Comparison of ENCODE assay signal across 16 mouse cellular contexts in the genomic region with DNA sequence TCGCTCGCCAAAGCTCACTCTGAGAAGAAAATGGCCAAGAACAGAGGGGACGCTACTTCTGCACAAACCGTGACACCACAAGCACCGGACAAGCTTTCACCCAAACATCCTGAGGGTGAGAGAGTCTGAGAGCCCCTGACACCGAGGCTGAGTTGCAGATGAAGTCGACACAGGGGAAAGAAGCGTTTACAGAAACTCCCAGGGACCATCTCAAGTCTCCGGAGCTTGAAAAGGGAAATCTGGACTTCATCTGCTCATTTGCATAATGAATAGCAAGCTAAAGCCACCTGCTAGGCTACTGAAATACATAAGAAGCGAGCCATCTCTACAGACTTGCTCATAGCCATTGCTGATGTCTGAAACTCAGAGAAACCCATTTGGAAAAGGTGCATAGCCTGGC.
"Had no signal": no experiment of that assay in that cellular context is flagged by ENCODE, and none has a peak within 500 bp of the region (broad histone marks: within the 10 kb centered on the region; RNA-seq: fewer than 3 reads in every experiment).

No protein-coding gene starts in this region.

- H3K4me1 ChIP-seq: neural tube, embryonic 13.5 days had no signal

- H3K9me3 ChIP-seq: neural tube, embryonic 13.5 days; neural tube, embryonic 15.5 days; stomach, embryonic 15.5 days had no signal

- H3K9ac ChIP-seq: neural tube, embryonic 13.5 days; neural tube, embryonic 15.5 days; stomach, embryonic 15.5 days had no signal

- H3K27me3 ChIP-seq: neural tube, embryonic 13.5 days; neural tube, embryonic 15.5 days; stomach, embryonic 15.5 days had no signal

- H3K4me2 ChIP-seq: neural tube, embryonic 13.5 days; neural tube, embryonic 15.5 days; stomach, embryonic 15.5 days had no signal

- H3K27ac ChIP-seq: neural tube, embryonic 13.5 days; neural tube, embryonic 15.5 days; stomach, embryonic 15.5 days; stomach, postnatal 0 days had no signal

- DNase-seq: retina, postnatal 1 day; right cerebral cortex, adult 18-20 months; right cerebral cortex, postnatal 14 days; right cerebral cortex, postnatal 25 days; right cerebral cortex, postnatal 4 days; spleen, adult 18-20 months; thymus, adult 18-20 months; thymus, adult 2 months; thymus, postnatal 14 days; thymus, postnatal 25 days; thymus, postnatal 36 days; thymus, postnatal 4 days had no signal

- H3K4me3 ChIP-seq: neural tube, embryonic 13.5 days; neural tube, embryonic 15.5 days; stomach, embryonic 15.5 days had no signal
